Mouse (Mus musculus) spleen, adult 2 months (tissue): ENCODE data around the gene Mtss1l.

ENCODE experiments used
- CTCF ChIP-seq: fragments of 200-500 bp; IDR thresholded peaks from 2 replicates; pipeline ENCODE4 v1.5.1; 2011; ENCODE audit warnings: mild to moderate bottlenecking, inconsistent platforms; ENCODE audit not compliant: insufficient read depth, insufficient read length, insufficient replicate concordance; ENCODE audit errors: extremely low read depth
- POLR2A ChIP-seq: fragments of 200-500 bp; IDR thresholded peaks from 2 replicates; pipeline ENCODE4 v1.6.1; 2011; ENCODE audit warnings: low read depth, low read length, inconsistent platforms

- TF ChIP-seq CTCF: no peak
- TF ChIP-seq POLR2A: no peak
Observed at GRCm38 (mm10) chr8:110718209-110718968, 2.9 kb upstream of the Mtss1l start.
